Mouse (Mus musculus): ENCODE results near the gene Fasn.

The Fasn gene

GRCm38 (mm10) chr11:120826016-120826953 is 1.9 kb upstream of the Fasn start:
- no peak for DNase-seq

- no peak for DNase-seq
Measured at GRCm38 (mm10) chr11:120825289-120825863, 1.0 kb upstream of the Fasn start.

DNA sequence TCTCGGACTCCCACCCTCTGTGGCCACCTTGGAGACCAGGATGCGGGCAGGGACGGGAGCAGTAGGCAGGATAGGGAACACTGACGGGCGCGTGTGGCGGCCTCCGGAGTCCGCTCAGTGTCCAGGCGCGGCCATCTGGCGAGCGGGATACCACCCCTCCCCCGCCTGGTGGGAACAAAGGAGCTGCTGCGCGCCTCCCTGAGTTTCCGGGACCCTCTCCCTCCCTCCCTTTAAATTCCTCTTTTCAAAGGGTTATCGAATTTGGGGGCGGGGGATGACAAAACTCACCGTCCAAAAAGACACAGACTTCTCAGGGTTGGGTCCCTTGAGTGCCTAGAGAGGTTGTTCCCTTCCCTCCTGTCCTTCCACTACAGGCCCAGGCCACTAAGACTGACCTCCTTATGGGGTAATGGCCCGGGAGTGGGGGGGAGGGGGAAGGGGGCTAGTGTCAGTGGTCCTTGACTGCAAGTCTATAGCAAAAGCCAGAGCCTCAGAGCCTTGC is 491 bp upstream of the Fasn start:
- DNase-seq: no peak

- no peak for DNase-seq
Measured at GRCm38 (mm10) chr11:120823551-120823947, 798 bp downstream of the Fasn start.

- DNase-seq: no peak
Measured at GRCm38 (mm10) chr11:120822831-120823550, 1.4 kb downstream of the Fasn start.

GRCm38 (mm10) chr11:120822321-120822720 is 2.0 kb downstream of the Fasn start:
- no peak for DNase-seq

- DNase-seq: no peak
Measured at GRCm38 (mm10) chr11:120821076-120821922, 3.0 kb downstream of the Fasn start.

- no peak for DNase-seq
Measured at GRCm38 (mm10) chr11:120820546-120820945, 3.8 kb downstream of the Fasn start.

DNA sequence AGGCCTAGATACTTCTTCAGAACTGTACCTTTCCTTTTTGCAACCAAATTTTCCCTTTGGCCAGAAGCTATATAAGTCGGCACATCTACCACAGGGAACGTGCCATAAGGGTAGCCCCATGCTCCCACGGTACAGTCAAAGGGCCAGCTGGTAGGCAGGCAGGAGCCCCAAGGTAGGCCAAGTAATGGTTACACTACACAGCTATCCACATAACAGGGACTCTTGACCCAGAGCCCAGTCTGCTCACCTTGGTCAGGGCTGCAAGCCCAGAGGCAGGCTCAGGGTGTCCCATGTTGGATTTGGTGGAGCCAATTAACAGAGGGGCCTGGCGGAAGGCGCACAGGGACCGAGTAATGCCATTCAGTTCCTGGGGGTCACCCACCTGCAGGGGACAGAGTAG is 4.8 kb downstream of the Fasn start:
- no peak for DNase-seq

GRCm38 (mm10) chr11:120818251-120818650 is 6.1 kb downstream of the Fasn start:
- DNase-seq: no peak

DNA sequence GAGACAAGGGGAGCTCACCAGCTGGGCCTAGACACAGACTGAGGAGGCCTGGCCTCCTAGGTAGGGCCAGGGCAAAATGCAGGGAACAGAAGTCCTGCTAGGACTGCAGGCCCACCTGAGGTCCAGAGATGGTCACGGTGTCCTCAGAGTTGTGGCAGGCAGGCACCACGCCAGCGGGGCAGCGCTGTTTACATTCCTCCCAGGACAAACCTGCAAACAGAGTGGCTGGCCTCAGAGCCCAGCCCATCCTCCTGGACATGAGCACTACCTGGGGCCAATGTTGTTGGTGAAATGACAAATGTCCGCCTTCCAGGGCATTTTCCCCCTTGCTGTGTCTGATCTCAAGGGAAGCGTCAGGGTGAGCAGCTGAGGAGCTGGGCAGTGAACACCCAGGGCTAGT is 7.0 kb downstream of the Fasn start:
- no peak for DNase-seq

DNA sequence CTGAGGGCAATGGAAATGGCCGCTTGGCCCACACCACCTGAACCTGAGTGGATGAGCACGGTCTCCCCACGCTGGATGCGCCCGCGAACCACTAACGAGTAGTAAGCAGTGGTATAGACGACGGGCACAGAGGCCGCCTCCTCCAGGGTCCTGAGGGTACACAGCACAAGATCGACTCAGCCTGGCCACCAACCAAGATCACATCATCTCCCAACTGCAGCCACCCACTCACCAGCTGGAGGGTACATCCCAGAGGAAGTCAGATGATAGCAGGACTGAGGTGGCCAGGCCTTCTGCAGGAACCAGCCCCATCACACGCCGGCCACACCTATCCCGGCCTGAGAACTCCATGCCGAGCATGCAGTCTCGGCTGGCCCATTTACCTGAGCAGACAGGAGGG is 12.3 kb downstream of the Fasn start:
- DNase-seq: no peak

- DNase-seq: no peak
Measured at GRCm38 (mm10) chr11:120808010-120808409, 16.3 kb downstream of the Fasn start.

GRCm38 (mm10) chr11:120805375-120806298 is 18.7 kb downstream of the Fasn start:
- DNase-seq: no peak

GRCm38 (mm10) chr11:120804769-120805168 is 19.6 kb downstream of the Fasn start:
- DNase-seq: no peak

DNA sequence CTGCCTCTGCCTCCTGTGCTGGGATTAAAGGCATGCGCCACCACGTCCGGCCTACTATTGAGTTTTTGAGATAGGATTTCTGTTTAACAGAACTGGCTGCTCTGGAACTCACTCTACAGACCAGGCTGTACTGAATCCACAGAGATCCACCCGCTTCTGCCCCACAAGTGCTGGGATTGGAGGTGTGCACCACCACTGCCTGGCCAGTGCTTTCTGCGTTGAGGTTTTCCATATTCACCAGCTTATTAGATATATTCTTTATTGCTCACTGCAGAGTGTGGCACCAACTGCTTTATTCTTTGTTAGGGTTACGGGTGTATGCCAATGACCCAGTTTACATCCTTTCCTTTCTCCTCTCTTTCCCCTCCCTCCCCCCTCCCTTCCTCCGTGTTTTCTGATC is 20.1 kb downstream of the Fasn start:
- DNase-seq: no peak

DNA sequence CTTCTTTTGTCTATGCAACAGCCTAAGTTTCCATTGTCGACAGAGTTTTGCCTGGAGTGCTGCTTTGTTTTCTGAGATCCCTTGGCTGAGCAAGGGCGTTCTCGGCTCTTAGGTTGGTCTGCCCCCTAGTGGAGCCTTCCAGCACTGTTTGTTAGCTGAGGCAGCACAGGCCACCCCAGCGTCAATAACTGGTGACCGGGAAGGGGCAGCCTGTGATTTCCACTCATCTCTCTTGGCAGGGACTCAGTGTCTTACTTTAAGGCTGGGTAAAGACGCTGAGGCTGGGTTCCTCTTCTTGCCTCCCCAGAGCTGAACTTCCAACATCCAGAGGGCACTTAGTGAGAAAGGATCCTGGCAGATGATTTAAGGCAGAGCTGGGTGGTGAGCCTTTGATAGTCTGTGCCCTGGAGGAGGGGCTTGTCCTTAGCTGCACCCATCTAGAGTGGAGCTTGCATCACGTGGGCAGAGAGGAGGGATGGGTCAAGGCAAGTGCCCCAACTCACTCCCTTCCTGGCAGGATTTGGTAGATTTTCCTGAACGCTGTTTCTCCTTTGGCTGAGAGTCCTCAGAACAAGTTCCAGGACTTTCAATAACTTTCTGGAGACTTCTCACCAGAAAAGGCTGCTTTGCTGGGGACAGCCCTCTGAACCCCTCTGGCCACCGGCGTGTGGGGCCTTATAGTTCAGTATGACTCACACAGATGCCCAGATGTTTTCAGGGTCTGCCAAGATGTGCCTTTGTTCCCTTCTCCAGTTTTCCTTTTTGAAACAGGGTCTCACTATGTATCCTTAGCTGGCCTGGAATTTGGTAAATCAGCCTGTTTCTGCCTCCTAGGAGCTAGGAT is 24.1 kb downstream of the Fasn start:
- peak; percentile 89 for DNase-seq

- no peak for DNase-seq
Measured at GRCm38 (mm10) chr11:120799316-120799890, 24.9 kb downstream of the Fasn start.

GRCm38 (mm10) chr11:120798244-120798643 is 26.1 kb downstream of the Fasn start:
- DNase-seq: no peak

DNA sequence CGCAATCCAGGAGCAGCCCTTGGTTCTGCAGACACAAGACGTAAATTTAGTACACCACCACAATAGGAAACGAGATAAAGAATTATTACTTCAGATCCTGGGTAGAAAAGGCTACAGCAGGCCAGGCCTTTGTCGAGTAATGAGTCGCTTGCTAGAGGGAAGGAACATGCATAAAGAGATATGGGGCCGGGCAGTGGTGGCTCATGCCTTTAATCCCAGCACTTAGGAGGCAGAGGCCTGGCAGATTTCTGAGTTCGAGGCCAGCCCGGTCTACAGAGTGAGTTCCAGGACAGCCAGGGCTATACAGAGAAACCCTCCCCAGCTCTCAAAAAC is 27.8 kb downstream of the Fasn start:
- no peak for DNase-seq
